ENCODE assay signal across 11 mouse cellular contexts in the genomic region with DNA sequence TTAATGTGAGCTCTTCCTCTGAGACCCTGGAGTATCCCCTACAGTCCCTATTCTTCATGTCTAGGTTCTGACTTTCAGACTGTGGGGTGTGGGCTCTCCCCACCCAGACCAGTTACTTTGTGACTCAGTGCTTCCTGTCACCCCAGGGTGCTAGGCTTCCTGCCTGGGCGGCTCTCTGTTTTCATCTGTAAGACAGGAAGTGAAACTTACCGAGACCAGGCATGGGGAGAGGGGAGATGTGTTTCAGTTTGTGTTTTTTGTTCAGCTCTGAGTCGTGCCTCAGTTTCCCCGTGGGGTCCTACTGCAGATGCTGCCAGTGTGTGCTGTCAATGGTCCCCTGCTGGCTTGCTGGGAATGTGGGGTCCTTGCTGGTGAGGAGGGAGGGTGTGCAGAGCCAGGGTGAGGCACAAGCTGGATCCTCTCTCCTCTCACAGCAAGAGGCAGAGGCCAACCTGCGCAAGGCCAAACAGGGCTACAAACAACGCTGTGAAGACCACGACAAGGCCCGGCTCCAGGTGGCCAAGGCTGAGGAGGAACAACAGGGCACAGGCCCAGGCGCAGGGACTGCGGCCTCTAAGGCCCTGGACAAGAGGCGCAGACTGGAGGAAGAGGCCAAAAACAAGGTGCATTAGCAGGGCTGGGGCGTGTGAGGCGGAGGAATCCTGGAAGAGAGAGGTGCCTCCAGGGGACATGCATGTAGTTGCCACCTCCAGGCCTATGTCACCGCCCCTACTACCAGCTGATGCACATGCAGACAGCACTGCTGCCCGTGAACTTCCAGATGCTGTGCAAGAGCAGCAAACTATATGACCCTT. TPM values are rescaled to one million over a fixed set of nuclear protein-coding genes. Genes with fewer than 3 reads are reported as not detected.
A peak's percentile ranks its signal among the peaks of the same experiment; 100 is the strongest.
DNase-seq lines count a peak whose midpoint lies in the region; TF ChIP-seq lines count a peak whose summit lies in the region.
"Had no signal": no experiment of that assay in that cellular context is flagged by ENCODE, and none has a peak within 500 bp of the region (broad histone marks: within the 10 kb centered on the region; RNA-seq: fewer than 3 reads in every experiment).

No protein-coding gene starts in this region.

- no peak overlapping the region for H3K4me3 ChIP-seq in gastrocnemius, adult 2 months
- H3K4me3 ChIP-seq: lung, embryonic 15.5 days had no signal

- no peak for DNase-seq in gastrocnemius, adult 2 months
- DNase-seq in gastrocnemius, postnatal 25 days, result no peak
- peak; percentile 40 for DNase-seq in spleen, adult 12 weeks (ENCODE audit: low spot score)
- no peak for DNase-seq in spleen, postnatal 4 days (ENCODE audit: low spot score in 2 of 2)
- DNase-seq in monocyte, adult 2 months (ENCODE audit: low read depth in 1 of 2, low spot score in 2 of 2), result peak; percentile 46 to 63
- DNase-seq in thymus, postnatal 36 days, result peak; percentile 77 to 86
- DNase-seq in adrenal gland, postnatal 25 days, result no peak
- no peak for DNase-seq in cerebellum, postnatal 36 days
- DNase-seq: cerebellum, adult 18-20 months; kidney, adult 8-10 months had no signal

- TF ChIP-seq CTCF in gastrocnemius, adult 2 months (IDR thresholded peaks at IDR 0.05), result no peak

- intact Hi-C loops in gastrocnemius, adult 2 months (cut with DNase I), result no loop called here

- peak overlapping the region; percentile 51 for H3K27ac ChIP-seq in gastrocnemius, adult 2 months
- H3K27ac ChIP-seq: lung, embryonic 15.5 days had no signal

RNA-seq across cellular contexts. Expression of gene Arhgap45, which starts 8.0 kb away (rescaled TPM):
- total RNA-seq in gastrocnemius, adult 2 months (2021), result 1 to 10 TPM in 1 of 2 experiments, under 1 TPM in 1; 0.97 to 1.4 TPM
- 1 to 10 TPM; 1.0 to 2.1 TPM for total RNA-seq in gastrocnemius, postnatal 25 days (2021)
- total RNA-seq in adrenal gland, postnatal 25 days (2021), result 3.7 and 4.3 TPM in 2 replicates

RNA-seq across cellular contexts. Expression of gene Polr2e, which starts 15.2 kb away (rescaled TPM):
- 10 to 100 TPM; 42.0 to 50.9 TPM for total RNA-seq in gastrocnemius, adult 2 months (2021)
- 10 to 100 TPM; 43.2 to 45.5 TPM for total RNA-seq in gastrocnemius, postnatal 25 days (2021)
- 84.3 and 101 TPM in 2 replicates for total RNA-seq in adrenal gland, postnatal 25 days (2021)

RNA-seq across cellular contexts. Expression of gene Gpx4, which starts 22.5 kb away (rescaled TPM):
- 100 to 1,000 TPM; 552 to 603 TPM for total RNA-seq in gastrocnemius, adult 2 months (2021)
- total RNA-seq in gastrocnemius, postnatal 25 days (2021), result 100 to 1,000 TPM; 527 to 618 TPM
- total RNA-seq in adrenal gland, postnatal 25 days (2021), result 977 and 1,201 TPM in 2 replicates

RNA-seq across cellular contexts. Expression of gene Abca7, which starts 28.1 kb away (rescaled TPM):
- 1 to 10 TPM; 6.7 to 7.2 TPM for total RNA-seq in gastrocnemius, adult 2 months (2021)
- total RNA-seq in gastrocnemius, postnatal 25 days (2021), result 1 to 10 TPM; 4.9 to 5.7 TPM
- 24.2 and 29.1 TPM in 2 replicates for total RNA-seq in adrenal gland, postnatal 25 days (2021)

RNA-seq across cellular contexts. Expression of gene Cnn2, which starts 36.1 kb away (rescaled TPM):
- total RNA-seq in gastrocnemius, adult 2 months (2021), result 1 to 10 TPM; 3.9 to 9.7 TPM
- total RNA-seq in gastrocnemius, postnatal 25 days (2021), result 1 to 10 TPM; 8.5 to 9.4 TPM
- total RNA-seq in adrenal gland, postnatal 25 days (2021), result 28.3 and 29.8 TPM in 2 replicates

Comparison
In these comparisons a context has a peak if more than half of its experiments do, and no peak if none do; other contexts are left out.
1. DNase-seq: peak in spleen, adult 12 weeks (single experiment), monocyte, adult 2 months (2 of 2) and thymus, postnatal 36 days (2 of 2); none in gastrocnemius, adult 2 months (single experiment), gastrocnemius, postnatal 25 days (single experiment), spleen, postnatal 4 days (0 of 2), adrenal gland, postnatal 25 days (single experiment) and cerebellum, postnatal 36 days (0 of 2).